Mouse (Mus musculus) midbrain, embryonic 12.5 days (tissue): ENCODE data around the gene Hist1h3f. TPM values are rescaled to one million over a fixed set of nuclear protein-coding genes. Genes with fewer than 3 reads are reported as not detected.
"Not testable (repeated sequence)": the region's sequence is repeated elsewhere in the genome, so short reads cannot be mapped to it uniquely, and the experiment has no call there.

Experiments used
- ATAC-seq: fragments of 200-750 bp; cut with Nextera tagmentation; 2 replicates; pipeline ENCODE4 v1.8.0; 2017; ENCODE audit warnings: low read depth, moderate TSS enrichment, moderate library complexity; ENCODE audit not compliant: low FRiP score
- H3K27ac ChIP-seq: fragments of 300-500 bp; sonication (generic); replicated peaks from 2 replicates; pipeline ENCODE4 v1.5.1; 2016; ENCODE audit warnings: mild to moderate bottlenecking
- H3K27me3 ChIP-seq: fragments of 300-500 bp; sonication (generic); 2 replicates; pipeline ENCODE4 v1.6.1; 2016; ENCODE audit warnings: mild to moderate bottlenecking
- H3K36me3 ChIP-seq: fragments of 300-500 bp; sonication (generic); 2 replicates; pipeline ENCODE4 v1.6.1; 2016
- H3K4me1 ChIP-seq: fragments of 300-500 bp; sonication (generic); 2 replicates; pipeline ENCODE4 v1.6.1; 2016
- H3K4me2 ChIP-seq: fragments of 300-500 bp; sonication (generic); replicated peaks from 2 replicates; pipeline ENCODE4 v1.6.1; 2016; ENCODE audit warnings: mild to moderate bottlenecking, moderate library complexity
- H3K4me3 ChIP-seq: fragments of 300-500 bp; sonication (generic); 2 replicates; pipeline ENCODE4 v1.5.1; 2016; ENCODE audit warnings: mild to moderate bottlenecking
- H3K9ac ChIP-seq: fragments of 300-500 bp; sonication (generic); replicated peaks from 2 replicates; pipeline ENCODE4 v1.6.1; 2016; ENCODE audit warnings: mild to moderate bottlenecking, moderate library complexity
- H3K9me3 ChIP-seq: fragments of 300-500 bp; sonication (generic); 2 replicates; pipeline ENCODE4 v1.6.1; 2016; ENCODE audit warnings: mild to moderate bottlenecking
- WGBS: fragments of 180-500 bp; shearing (Covaris S2); methylation state at CpG from one replicate; pipeline ENCODE4 v1.1.7; 2016; 5-methylcytosine and 5-hydroxymethylcytosine counted together
- polyA plus RNA-seq: library from polyadenylated mRNA; unstranded; fragments of >200 nt; fragmentation: Nextera tagmentation; extraction: Ambion mirVana; gene quantifications from 2 replicates; pipeline ENCODE4 v1.2.1, GENCODE M21; 2016

Hist1h3f gene
- polyA plus RNA-seq, 1 experiment from 2014 or later: 1.0 TPM

GRCm38 (mm10) chr13:23584331-23584730 lies 40.5 kb downstream of the Hist1h3f start:
- ATAC-seq: no peak

GRCm38 (mm10) chr13:23585029-23585441 lies 41.2 kb downstream of the Hist1h3f start:
- Histone ChIP-seq H3K4me1 (peaks cover 34% of the 10 kb centered on the region), H3K27ac (peak overlapping the region; percentile 95)
- ATAC-seq: peak; percentile 7; the same call in 1 of the 2 replicates

More at GRCm38 (mm10) chr13:23584331-23584730, 40.5 kb downstream of the Hist1h3f start:
- no peaks in the 10 kb centered on the region for H3K9me3 ChIP-seq
- H3K27ac ChIP-seq: peak overlapping the region; percentile 95
- H3K4me1 ChIP-seq: peaks cover 34% of the 10 kb centered on the region
- H3K4me2 ChIP-seq: peak overlapping the region; percentile 77
- peak overlapping the region; percentile 48; the same call in 1 of the 2 replicates for H3K4me3 ChIP-seq
- peak overlapping the region; percentile 62; the same call in 1 of the 2 replicates for H3K9ac ChIP-seq
- no peaks in the 10 kb centered on the region for H3K36me3 ChIP-seq
- no peaks in the 10 kb centered on the region for H3K27me3 ChIP-seq

GRCm38 (mm10) chr13:23585442-23586098 lies 41.7 kb downstream of the Hist1h3f start:
- under 1% methylated on average over 27 of the region's 36 CpGs for WGBS
- ATAC-seq: peak; percentile 84
- not testable (repeated sequence) for H3K9me3 ChIP-seq, H3K36me3 ChIP-seq, H3K27me3 ChIP-seq
- H3K4me1 ChIP-seq: peaks cover 34% of the 10 kb centered on the region
- peak overlapping the region; percentile 95 for H3K27ac ChIP-seq
- peak overlapping the region; percentile 48 for H3K4me3 ChIP-seq
- H3K9ac ChIP-seq: peak overlapping the region; percentile 62
- peak overlapping the region; percentile 77 for H3K4me2 ChIP-seq

More at GRCm38 (mm10) chr13:23585029-23585441, 41.2 kb downstream of the Hist1h3f start:
- 0% methylated on average over 21 of the region's 21 CpGs for WGBS
- peak overlapping the region; percentile 48 for H3K4me3 ChIP-seq
- no peaks in the 10 kb centered on the region for H3K36me3 ChIP-seq
- H3K27me3 ChIP-seq: no peaks in the 10 kb centered on the region
- peak overlapping the region; percentile 77 for H3K4me2 ChIP-seq
- no peaks in the 10 kb centered on the region for H3K9me3 ChIP-seq
- peak overlapping the region; percentile 62 for H3K9ac ChIP-seq

GRCm38 (mm10) chr13:23586099-23586939 lies 42.5 kb downstream of the Hist1h3f start:
- H3K9me3 ChIP-seq: no peaks in the 10 kb centered on the region
- WGBS: 2% methylated on average over 22 of the region's 22 CpGs
- peak overlapping the region; percentile 44 for H3K9ac ChIP-seq
- peak overlapping the region; percentile 48 for H3K4me3 ChIP-seq
- no peaks in the 10 kb centered on the region for H3K27me3 ChIP-seq
- no peaks in the 10 kb centered on the region for H3K36me3 ChIP-seq
- no peak; the same call in 1 of the 2 replicates for ATAC-seq
- H3K4me2 ChIP-seq: peak overlapping the region; percentile 60
- peaks cover 34% of the 10 kb centered on the region for H3K4me1 ChIP-seq
- peak overlapping the region; percentile 95 for H3K27ac ChIP-seq

- Histone ChIP-seq H3K27ac (peak overlapping the region; percentile 93), H3K4me1 (peaks cover 32% of the 10 kb centered on the region), H3K36me3 (no peaks in the 10 kb centered on the region), H3K9me3 (no peaks in the 10 kb centered on the region), H3K4me3 (peak overlapping the region; percentile 48), H3K27me3 (no peaks in the 10 kb centered on the region), H3K4me2 (peak overlapping the region; percentile 60), H3K9ac (peak overlapping the region; percentile 44)
- ATAC-seq: no peak
- WGBS: 9% methylated on average over 1 of the region's 1 CpGs
Measured at GRCm38 (mm10) chr13:23586940-23587225, 43.0 kb downstream of the Hist1h3f start.

GRCm38 (mm10) chr13:23591206-23591605 lies 47.4 kb downstream of the Hist1h3f start:
- Histone ChIP-seq H3K4me2 (no peak overlapping the region), H3K4me1 (peaks cover 7% of the 10 kb centered on the region; the same call in 1 of the 2 replicates), H3K36me3 (no peaks in the 10 kb centered on the region), H3K4me3 (no peak overlapping the region), H3K27ac (no peak overlapping the region), H3K9me3 (no peaks in the 10 kb centered on the region), H3K9ac (no peak overlapping the region), H3K27me3 (no peaks in the 10 kb centered on the region)
- WGBS: 94% methylated on average over 7 of the region's 7 CpGs
- no peak for ATAC-seq

- H3K4me1 ChIP-seq, H3K4me3 ChIP-seq, ATAC-seq, H3K4me2 ChIP-seq, H3K9ac ChIP-seq, H3K9me3 ChIP-seq, H3K27ac ChIP-seq, H3K27me3 ChIP-seq, H3K36me3 ChIP-seq: not testable (repeated sequence)
- WGBS: 88% methylated on average over 7 of the region's 7 CpGs
Measured at GRCm38 (mm10) chr13:23591886-23592285, 48.0 kb downstream of the Hist1h3f start.

GRCm38 (mm10) chr13:23592614-23593013 lies 48.8 kb downstream of the Hist1h3f start:
- Histone ChIP-seq H3K27me3 (no peaks in the 10 kb centered on the region), H3K4me2 (no peak overlapping the region), H3K4me1 (no peaks in the 10 kb centered on the region), H3K9me3 (no peaks in the 10 kb centered on the region), H3K4me3 (no peak overlapping the region), H3K36me3 (no peaks in the 10 kb centered on the region), H3K27ac (no peak overlapping the region), H3K9ac (no peak overlapping the region)
- 86% methylated on average over 7 of the region's 7 CpGs for WGBS
- no peak for ATAC-seq

- no peak for ATAC-seq
Measured at GRCm38 (mm10) chr13:23593051-23593770, 49.4 kb downstream of the Hist1h3f start.

More at GRCm38 (mm10) chr13:23593051-23593770, 49.4 kb downstream of the Hist1h3f start:
- WGBS: 87% methylated on average over 5 of the region's 5 CpGs
- H3K27me3 ChIP-seq: no peaks in the 10 kb centered on the region
- H3K4me3 ChIP-seq: no peak overlapping the region
- H3K4me1 ChIP-seq: no peaks in the 10 kb centered on the region
- no peak overlapping the region for H3K27ac ChIP-seq
- no peak overlapping the region for H3K9ac ChIP-seq
- H3K36me3 ChIP-seq: no peaks in the 10 kb centered on the region
- H3K4me2 ChIP-seq: no peak overlapping the region
- H3K9me3 ChIP-seq: no peaks in the 10 kb centered on the region
